Mouse (Mus musculus) ES-E14 (cell line): ENCODE data around the gene Agpat1. TPM values are rescaled to one million over a fixed set of nuclear protein-coding genes. Genes with fewer than 3 reads are reported as not detected.

ENCODE experiments used
- DNase-seq: peaks from one replicate; pipeline ENCODE4 v3.0.0-alpha.2; 2013; ENCODE audit warnings: low read depth, low spot score
- H3K27ac ChIP-seq: 2 replicates; pipeline ENCODE4 v1.5.1; 2012; ENCODE audit warnings: low read depth, mild to moderate bottlenecking, low read length, moderate library complexity, mixed read lengths; ENCODE audit not compliant: poor library complexity, insufficient read depth, severe bottlenecking
- H3K36me3 ChIP-seq: 2 replicates; pipeline ENCODE4 v1.6.1; 2012; ENCODE audit warnings: mild to moderate bottlenecking, low read length, moderate library complexity, mixed read lengths; ENCODE audit not compliant: control insufficient read depth, poor library complexity, insufficient read depth, severe bottlenecking
- H3K4me1 ChIP-seq, 2 experiments: fragments of 150-350 bp in 1 of 2; sonication (generic) in 1 of 2; 2 replicates each; pipeline ENCODE4 v1.6.1; 2012; ENCODE audit warnings: low read length in 2 of 2, mild to moderate bottlenecking in 1 of 2, mixed read lengths in 1 of 2; ENCODE audit not compliant: control insufficient read depth in 2 of 2, insufficient read depth in 2 of 2, poor library complexity in 1 of 2
- H3K4me3 ChIP-seq, 2 experiments: fragments of 150-350 bp in 1 of 2; sonication (generic) in 1 of 2; 2 replicates each; pipeline ENCODE4 v1.5.1; 2012; ENCODE audit warnings: low read length in 2 of 2, low read depth in 1 of 2, mild to moderate bottlenecking in 1 of 2, mixed read lengths in 1 of 2; ENCODE audit not compliant: insufficient read depth in 1 of 2, poor library complexity in 1 of 2, severe bottlenecking in 1 of 2
- H3K9ac ChIP-seq: 2 replicates; pipeline ENCODE4 v1.6.1; 2012; ENCODE audit warnings: low read depth, mild to moderate bottlenecking, low read length, mixed read lengths; ENCODE audit not compliant: poor library complexity, insufficient read depth, severe bottlenecking
- H3K9me3 ChIP-seq: fragments of 150-350 bp; sonication (generic); 2 replicates; pipeline ENCODE4 v1.6.1; 2012; ENCODE audit warnings: low read depth, mild to moderate bottlenecking, low read length; ENCODE audit not compliant: control insufficient read depth, insufficient read depth
- CHD2 ChIP-seq: IDR thresholded peaks from 2 replicates; pipeline ENCODE4 v1.6.1; 2014; ENCODE audit warnings: mild to moderate bottlenecking, low read depth, low read length, inconsistent platforms
- HCFC1 ChIP-seq: IDR thresholded peaks from 2 replicates; pipeline ENCODE4 v1.6.1; 2012; ENCODE audit warnings: low read length, inconsistent platforms, borderline replicate concordance; ENCODE audit not compliant: insufficient read depth
- MAFK ChIP-seq: IDR thresholded peaks from 2 replicates; pipeline ENCODE4 v1.6.1; 2014; ENCODE audit warnings: mild to moderate bottlenecking, low read depth, low read length, inconsistent platforms; ENCODE audit not compliant: insufficient read depth
- ZC3H11A ChIP-seq: IDR thresholded peaks from 2 replicates; pipeline ENCODE4 v1.6.1; 2012; ENCODE audit warnings: low read depth, mild to moderate bottlenecking, inconsistent platforms, low read length, borderline replicate concordance
- ZNF384 ChIP-seq: IDR thresholded peaks from 2 replicates; pipeline ENCODE4 v1.6.1; 2012; ENCODE audit warnings: low read depth, low read length, inconsistent platforms
- in situ Hi-C, 2 experiments: fragments of 600-800 bp; cut with MboI; formaldehyde crosslinking; loops; one replicate each; pipeline ENCODE4 v1.15.1; 2025; ENCODE audit warnings: low sequenced_read_pairs in 2 of 2, inconsistent platforms in 1 of 2; ENCODE audit not compliant: unreplicated experiment in 2 of 2
- total RNA-seq: library from RNA; depleted of rRNA; stranded (reverse); fragments of 300-350 nt; gene quantifications from 2 replicates; pipeline ENCODE4 v1.2.3, GENCODE M21; 2012

Agpat1 gene
- total RNA-seq, 1 experiment, result 62.7 TPM

- H3K9ac ChIP-seq, result no peak overlapping the region
- DNase-seq, result no peak
- in situ Hi-C loops, result no loop called here
- no peak overlapping the region for H3K4me3 ChIP-seq
- no peaks in the 10 kb centered on the region for H3K36me3 ChIP-seq
- H3K9me3 ChIP-seq, result no peaks in the 10 kb centered on the region
- H3K27ac ChIP-seq, result no peak overlapping the region
- H3K4me1 ChIP-seq, result peaks cover 0 to 6% of the 10 kb centered on the region in 2 experiments; a peak in 2 of 4 replicates
- TF ChIP-seq ZC3H11A (no peak), CHD2 (no peak), ZNF384 (no peak), MAFK (no peak), HCFC1 (no peak)
Measured at GRCm38 (mm10) chr17:34640778-34641601, 36.9 kb downstream of the Agpat1 start.

- Histone ChIP-seq H3K4me1 (peaks cover 0 to 9% of the 10 kb centered on the region in 2 experiments; a peak in 2 of 4 replicates), H3K9ac (no peak overlapping the region), H3K9me3 (no peaks in the 10 kb centered on the region), H3K27ac (no peak overlapping the region), H3K4me3 (no peak overlapping the region), H3K36me3 (no peaks in the 10 kb centered on the region)
- TF ChIP-seq ZNF384 (no peak), MAFK (no peak)
- in situ Hi-C loops, result no loop called here
- no peak for DNase-seq
Measured at GRCm38 (mm10) chr17:34641945-34642344, 37.9 kb downstream of the Agpat1 start.

GRCm38 (mm10) chr17:34643379-34643778 is 39.3 kb downstream of the Agpat1 start:
- DNase-seq, result no peak
- Histone ChIP-seq H3K27ac (no peak overlapping the region), H3K4me3 (no peak overlapping the region), H3K9ac (no peak overlapping the region), H3K4me1 (peaks cover 0 to 11% of the 10 kb centered on the region in 2 experiments; a peak in 2 of 4 replicates), H3K9me3 (no peaks in the 10 kb centered on the region), H3K36me3 (peaks cover 1% of the 10 kb centered on the region; the same call in 1 of the 2 replicates)
- in situ Hi-C loops, result no loop called here
- no peak for TF ChIP-seq HCFC1
- TF ChIP-seq MAFK, result no peak
- TF ChIP-seq ZC3H11A, result no peak
- TF ChIP-seq ZNF384, result no peak
- TF ChIP-seq CHD2, result no peak

GRCm38 (mm10) chr17:34643944-34644343 is 39.9 kb downstream of the Agpat1 start:
- in situ Hi-C loops, result no loop called here
- Histone ChIP-seq H3K27ac (no peak overlapping the region), H3K36me3 (peaks cover 6% of the 10 kb centered on the region; the same call in 1 of the 2 replicates), H3K4me1 (peaks cover 0 to 11% of the 10 kb centered on the region in 2 experiments; a peak in 2 of 4 replicates), H3K9me3 (no peaks in the 10 kb centered on the region), H3K4me3 (no peak overlapping the region), H3K9ac (no peak overlapping the region)
- DNase-seq, result no peak
- TF ChIP-seq HCFC1 (no peak), MAFK (no peak), CHD2 (no peak), ZC3H11A (no peak), ZNF384 (no peak)

- in situ Hi-C loops, result no loop called here
- peak within 1 kb of the TSS; percentile 66 for H3K9ac ChIP-seq
- no peak within 1 kb of the TSS for H3K27ac ChIP-seq
- H3K4me3 ChIP-seq, result peak within 1 kb of the TSS; percentile 69 to 80
- peak; percentile 98 for DNase-seq
- peak; percentile 77; the same call in 1 of the 2 replicates for TF ChIP-seq HCFC1
- no peak for TF ChIP-seq ZNF384
- TF ChIP-seq MAFK, result no peak
- TF ChIP-seq CHD2, result no peak
- no peak for TF ChIP-seq ZC3H11A
- peaks cover 9% of the 10 kb centered on the region; the same call in 1 of the 2 replicates for H3K36me3 ChIP-seq
- H3K4me1 ChIP-seq, result peaks cover 0 to 11% of the 10 kb centered on the region in 2 experiments; a peak in 2 of 4 replicates
- H3K9me3 ChIP-seq, result no peaks in the 10 kb centered on the region
Measured at GRCm38 (mm10) chr17:34644608-34645007, 40.5 kb downstream of the Agpat1 start, which contains the start of gene Fkbpl. Gene Fkbpl (plus strand): TSS chr17:34644764.
